Mouse (Mus musculus) forebrain, postnatal 0 days (tissue): Measurements from ENCODE around the gene Ppp1r14a. TPM values are rescaled to one million over a fixed set of nuclear protein-coding genes. Genes with fewer than 3 reads are reported as not detected.

Experiments
- ATAC-seq: fragments of 200-750 bp; cut with Nextera tagmentation; 2 replicates; pipeline ENCODE4 v1.8.0; 2017; ENCODE audit warnings: mild to moderate bottlenecking, moderate library complexity
- DNase-seq: peaks from one replicate; pipeline ENCODE4 v3.0.0-alpha.2; 2015
- H3K27ac ChIP-seq: fragments of 300-500 bp; sonication (generic); 2 replicates; pipeline ENCODE4 v1.5.1; 2014; ENCODE audit warnings: low read depth, mild to moderate bottlenecking, antibody characterized with exemption, low read length, moderate library complexity, mixed read lengths
- H3K27me3 ChIP-seq: fragments of 300-500 bp; sonication (generic); 2 replicates; pipeline ENCODE4 v1.6.1; 2014; ENCODE audit warnings: mild to moderate bottlenecking, low read length, mixed read lengths; ENCODE audit not compliant: insufficient read depth
- H3K36me3 ChIP-seq: fragments of 300-500 bp; sonication (generic); 2 replicates; pipeline ENCODE4 v1.6.1; 2014; ENCODE audit warnings: mild to moderate bottlenecking, moderate library complexity; ENCODE audit not compliant: insufficient read depth
- H3K4me1 ChIP-seq: fragments of 300-500 bp; sonication (generic); 2 replicates; pipeline ENCODE4 v1.6.1; 2014; ENCODE audit warnings: antibody characterized with exemption; ENCODE audit not compliant: insufficient read depth
- H3K4me2 ChIP-seq: fragments of 300-500 bp; sonication (generic); 2 replicates; pipeline ENCODE4 v1.6.1; 2014; ENCODE audit warnings: low read depth, mild to moderate bottlenecking, moderate library complexity
- H3K4me3 ChIP-seq: fragments of 300-500 bp; sonication (generic); 2 replicates; pipeline ENCODE4 v1.5.1; 2014; ENCODE audit warnings: low read depth, low read length, mixed read lengths
- H3K9ac ChIP-seq: fragments of 300-500 bp; sonication (generic); 2 replicates; pipeline ENCODE4 v1.6.1; 2014; ENCODE audit warnings: mild to moderate bottlenecking
- H3K9me3 ChIP-seq: fragments of 300-500 bp; sonication (generic); 2 replicates; pipeline ENCODE4 v1.6.1; 2016; ENCODE audit warnings: low read length
- CTCF ChIP-seq: sonication (generic); IDR thresholded peaks from 2 replicates; pipeline ENCODE4 v1.5.1; 2016; ENCODE audit warnings: antibody characterized with exemption, control low read depth, low read depth
- WGBS: fragments of 180-500 bp; shearing (Covaris S2); extraction: QIAGEN DNeasy Blood & Tissue Kit; methylation state at CpG from one replicate; pipeline ENCODE4 v1.1.7; 2014; 5-methylcytosine and 5-hydroxymethylcytosine counted together
- polyA plus RNA-seq: library from polyadenylated mRNA; unstranded; fragments of >200 nt; fragmentation: Nextera tagmentation; extraction: Ambion mirVana; gene quantifications from 2 replicates; pipeline ENCODE4 v1.2.1, GENCODE M21; 2015
- total RNA-seq: library from RNA; depleted of rRNA; stranded (reverse); fragments of >200 nt; gene quantifications from 2 replicates; pipeline ENCODE4 v1.2.3, GENCODE M21; 2014

Gene Ppp1r14a
- total and polyA plus RNA-seq, 2 experiments from 2014 or later = 2.0 to 2.3 TPM

DNA sequence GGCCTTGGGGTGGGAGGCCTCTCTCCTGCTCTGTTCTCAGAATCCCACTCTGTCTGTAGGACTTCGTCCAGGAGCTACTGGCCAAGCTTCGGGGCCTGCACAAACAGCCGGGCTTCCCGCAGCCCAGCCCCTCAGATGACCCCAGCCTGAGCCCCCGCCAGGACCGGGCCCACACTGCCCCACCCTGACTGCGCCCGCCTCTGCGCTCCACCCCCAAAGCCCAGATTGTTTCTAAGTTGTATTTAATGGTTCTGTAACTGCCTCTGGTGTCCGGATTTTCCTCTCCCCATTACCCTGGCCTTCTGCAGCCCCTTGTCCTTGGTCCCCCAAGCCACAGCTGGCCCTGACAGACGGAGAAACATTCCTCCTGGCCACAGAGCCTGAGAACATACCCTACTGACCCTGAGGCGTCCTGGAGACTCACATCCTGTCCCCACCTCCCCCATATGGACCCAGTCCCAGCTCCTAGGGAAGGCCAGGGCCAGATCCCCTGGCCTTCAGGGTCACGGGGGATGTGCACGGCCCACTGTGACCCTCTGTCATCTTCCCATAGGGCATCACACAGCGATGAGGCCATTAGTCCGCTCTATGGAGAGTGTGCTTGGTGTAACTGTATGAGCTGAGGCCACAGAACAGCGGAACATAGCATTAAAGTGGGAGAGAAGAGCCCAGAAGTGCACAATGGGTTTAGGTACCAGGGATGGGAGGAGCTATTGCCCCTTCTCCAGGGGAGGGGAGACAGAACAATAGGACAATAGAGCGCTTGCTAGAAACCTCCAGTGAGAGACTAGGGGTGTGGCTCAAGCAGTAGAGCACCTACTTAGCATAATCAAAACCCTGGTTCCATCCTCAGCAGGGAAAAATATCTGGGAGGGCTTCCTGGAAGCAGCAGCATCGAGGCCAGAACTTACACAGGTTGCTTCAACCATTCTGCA, 4.3 kb downstream of the Ppp1r14a start:
- 0 out of 2 replicates have a peak overlapping the region, but pooled peaks have one; percentile 9 for H3K27ac ChIP-seq
- no peak for DNase-seq
- TF ChIP-seq CTCF = no peak
- H3K4me3 ChIP-seq = no peak overlapping the region
- no peak overlapping the region for H3K9ac ChIP-seq
- 41% methylated on average over 19 of the region's 19 CpGs for WGBS
- H3K9me3 ChIP-seq = no peaks in the 10 kb centered on the region
- no peaks in the 10 kb centered on the region for H3K36me3 ChIP-seq
- H3K27me3 ChIP-seq = no peaks in the 10 kb centered on the region
- 0 out of 2 replicates have a peak, but pooled peaks cover 5% of the 10 kb centered on the region for H3K4me1 ChIP-seq
- ATAC-seq = no peak
- no peak overlapping the region for H3K4me2 ChIP-seq

DNA sequence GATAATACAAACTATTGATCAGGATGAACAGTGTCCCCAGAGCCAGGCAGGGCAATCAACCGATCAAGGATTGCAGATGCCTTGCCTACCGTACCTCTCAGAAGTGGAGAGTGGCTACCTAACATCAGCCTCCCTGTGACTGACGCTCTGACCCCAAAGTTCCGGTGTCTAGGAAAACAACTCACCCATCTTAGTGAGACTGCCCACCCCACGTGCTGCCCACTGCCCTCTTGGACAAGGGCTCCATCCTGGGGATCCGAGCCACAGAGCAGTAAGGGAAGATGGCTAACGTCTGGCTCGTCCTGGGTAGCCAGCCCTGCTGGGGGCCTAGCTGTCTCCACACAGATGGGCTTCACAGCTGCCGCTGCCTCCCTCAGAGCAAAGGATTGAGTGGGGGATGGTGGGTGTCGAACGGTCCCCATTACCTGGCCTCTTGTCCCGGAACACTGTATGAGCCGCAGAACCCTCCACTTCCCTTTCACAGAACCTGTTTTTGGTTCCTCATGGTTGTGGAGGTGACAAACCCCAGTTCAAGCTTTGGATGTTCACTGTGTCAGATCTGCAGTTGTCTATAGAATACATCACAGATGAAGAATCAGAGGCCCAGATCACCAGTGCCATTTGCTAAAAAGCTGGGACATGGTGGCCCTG, 5.1 kb downstream of the Ppp1r14a start:
- Histone ChIP-seq H3K4me3 (no peak overlapping the region), H3K27ac (no peak overlapping the region), H3K27me3 (no peaks in the 10 kb centered on the region), H3K36me3 (no peaks in the 10 kb centered on the region), H3K4me2 (no peak overlapping the region), H3K4me1 (0 out of 2 replicates have a peak, but pooled peaks cover 5% of the 10 kb centered on the region), H3K9me3 (no peaks in the 10 kb centered on the region), H3K9ac (no peak overlapping the region)
- no peak for TF ChIP-seq CTCF
- WGBS = 69% methylated on average over 13 of the region's 13 CpGs
- ATAC-seq (no peak), DNase-seq (no peak)

- TF ChIP-seq CTCF = no peak
Observed at GRCm38 (mm10) chr7:29295861-29296647, 6.9 kb downstream of the Ppp1r14a start.

DNA sequence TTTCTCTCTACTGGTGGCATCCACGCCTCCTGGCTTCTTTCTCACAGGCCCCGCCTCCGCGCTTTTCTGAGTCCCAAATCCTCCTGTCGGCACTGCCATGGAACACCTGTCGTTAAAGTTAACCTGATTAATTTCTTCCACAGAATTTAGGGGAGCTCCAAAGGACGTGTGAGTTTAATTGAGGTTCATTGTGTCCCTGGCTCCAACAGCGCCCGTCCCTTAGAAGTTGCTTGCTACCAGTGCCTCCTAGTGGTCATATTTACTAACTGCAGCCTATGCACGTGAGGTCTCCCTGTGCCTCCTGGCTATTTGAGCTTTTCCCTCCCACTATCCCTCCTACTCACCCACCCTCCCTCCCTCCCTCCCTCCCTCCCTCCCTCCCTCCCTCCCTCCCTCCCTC, 7.9 kb downstream of the Ppp1r14a start:
- no peaks in the 10 kb centered on the region for H3K27me3 ChIP-seq
- no peaks in the 10 kb centered on the region for H3K9me3 ChIP-seq
- H3K9ac ChIP-seq = no peak overlapping the region
- DNase-seq (peak; percentile 80), ATAC-seq (peak; percentile 48; the same call in 1 of the 2 replicates)
- H3K4me3 ChIP-seq = no peak overlapping the region
- H3K4me1 ChIP-seq = 0 out of 2 replicates have a peak, but pooled peaks cover 5% of the 10 kb centered on the region
- TF ChIP-seq CTCF = peak; percentile 88
- H3K4me2 ChIP-seq = no peak overlapping the region
- H3K27ac ChIP-seq = no peak overlapping the region
- WGBS = 9% methylated on average over 10 of the region's 10 CpGs
- H3K36me3 ChIP-seq = no peaks in the 10 kb centered on the region

More at GRCm38 (mm10) chr7:29295861-29296647, 6.9 kb downstream of the Ppp1r14a start:
- DNase-seq = no peak
- 0 out of 2 replicates have a peak, but pooled peaks cover 5% of the 10 kb centered on the region for H3K4me1 ChIP-seq
- no peak overlapping the region for H3K4me3 ChIP-seq
- H3K4me2 ChIP-seq = no peak overlapping the region
- 85% methylated on average over 24 of the region's 24 CpGs for WGBS
- H3K36me3 ChIP-seq = no peaks in the 10 kb centered on the region
- no peak overlapping the region for H3K9ac ChIP-seq
- H3K27me3 ChIP-seq = no peaks in the 10 kb centered on the region
- H3K9me3 ChIP-seq = no peaks in the 10 kb centered on the region
- no peak overlapping the region for H3K27ac ChIP-seq
- no peak for ATAC-seq

GRCm38 (mm10) chr7:29301127-29301566, 12.0 kb downstream of the Ppp1r14a start:
- Histone ChIP-seq H3K27ac (peak overlapping the region; percentile 45), H3K9me3 (no peaks in the 10 kb centered on the region), H3K4me3 (no peak overlapping the region), H3K4me1 (peaks cover 7% of the 10 kb centered on the region), H3K27me3 (no peaks in the 10 kb centered on the region), H3K4me2 (peak overlapping the region; percentile 38), H3K9ac (no peak overlapping the region), H3K36me3 (no peaks in the 10 kb centered on the region)
- 2% methylated on average over 7 of the region's 7 CpGs for WGBS
- peak; percentile 72; the same call in 1 of the 2 replicates for TF ChIP-seq CTCF
- DNase-seq (peak; percentile 87), ATAC-seq (no peak)

GRCm38 (mm10) chr7:29302641-29303040, 13.5 kb downstream of the Ppp1r14a start:
- TF ChIP-seq CTCF = no peak
- H3K27me3 ChIP-seq = no peaks in the 10 kb centered on the region
- H3K36me3 ChIP-seq = no peaks in the 10 kb centered on the region
- H3K9me3 ChIP-seq = no peaks in the 10 kb centered on the region
- peaks cover 16% of the 10 kb centered on the region for H3K4me1 ChIP-seq
- no peak overlapping the region for H3K27ac ChIP-seq
- H3K4me2 ChIP-seq = no peak overlapping the region
- ATAC-seq (no peak), DNase-seq (no peak)
- 61% methylated on average over 7 of the region's 7 CpGs for WGBS
- H3K4me3 ChIP-seq = no peak overlapping the region
- no peak overlapping the region for H3K9ac ChIP-seq
